Mouse (Mus musculus): ENCODE data around the gene Nipal1.

DNA sequence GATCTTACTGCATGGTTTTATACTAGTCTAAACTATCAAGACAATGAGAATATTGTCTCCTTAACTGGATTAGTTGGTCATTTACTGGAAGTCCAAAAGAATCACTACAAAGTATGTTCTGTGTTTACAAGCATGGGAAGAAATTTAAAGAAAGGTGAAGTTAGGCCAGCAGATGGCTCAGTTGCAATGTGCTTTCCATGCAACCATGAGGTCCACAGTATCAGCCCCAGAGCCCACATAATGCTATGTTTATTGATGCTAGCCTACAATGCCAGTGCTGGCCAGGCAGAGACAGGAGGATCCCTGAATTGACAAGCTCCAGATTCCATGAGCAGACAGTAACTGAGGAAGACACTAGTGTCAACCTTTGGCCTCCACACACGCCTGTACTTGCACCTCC, 26.6 kb upstream of the Nipal1 start:
- no peak for TF ChIP-seq EP300 (IDR thresholded peaks at IDR 0.05; ENCODE audit: low read depth)
- TF ChIP-seq CTCF (IDR thresholded peaks at IDR 0.05; ENCODE audit: low read depth): no peak

Measured in liver, embryonic 14.5 days (tissue).